ENCODE assay signal across 13 mouse cellular contexts in genomic region chr9:45981331-45981730, GRCm38 (mm10). TPM values are rescaled to one million over a fixed set of nuclear protein-coding genes. Genes with fewer than 3 reads are reported as not detected.
A peak's percentile ranks its signal among the peaks of the same experiment; 100 is the strongest.
DNase-seq lines count a peak whose midpoint lies in the region; ATAC-seq and TF ChIP-seq lines count a peak whose summit lies in the region.
"Had no signal": no experiment of that assay in that cellular context is flagged by ENCODE, and none has a peak within 500 bp of the region (broad histone marks: within the 10 kb centered on the region; RNA-seq: fewer than 3 reads in every experiment).

No protein-coding gene starts in this region.

- peak overlapping the region; percentile 27; the same call in 1 of the 2 replicates for H3K4me2 ChIP-seq in hindbrain, embryonic 13.5 days
- H3K4me2 ChIP-seq in hindbrain, embryonic 14.5 days (replicated peaks): no peak overlapping the region
- 0 out of 2 replicates have a peak overlapping the region, but pooled peaks have one; percentile 6 for H3K4me2 ChIP-seq in midbrain, embryonic 13.5 days (replicated peaks)
- H3K4me2 ChIP-seq in midbrain, embryonic 14.5 days (ENCODE audit: low read length): no peak overlapping the region
- H3K4me2 ChIP-seq in CH12.LX (ENCODE audit: insufficient read depth, low read depth, poor library complexity, severe bottlenecking): no peak overlapping the region
- H3K4me2 ChIP-seq in liver, embryonic 14.5 days (ENCODE audit: low read depth): peak overlapping the region; percentile 11; the same call in 1 of the 2 replicates
- H3K4me2 ChIP-seq: embryonic facial prominence, embryonic 15.5 days; kidney, embryonic 15.5 days had no signal

- H3K4me1 ChIP-seq in hindbrain, embryonic 13.5 days (replicated peaks): peaks cover 54% of the 10 kb centered on the region
- H3K4me1 ChIP-seq in hindbrain, embryonic 14.5 days (replicated peaks; ENCODE audit: control insufficient read depth, insufficient read depth, low read length): peaks cover 36% of the 10 kb centered on the region
- peaks cover 49% of the 10 kb centered on the region for H3K4me1 ChIP-seq in midbrain, embryonic 13.5 days (replicated peaks)
- H3K4me1 ChIP-seq in midbrain, embryonic 14.5 days (ENCODE audit: control insufficient read depth, insufficient read depth, low read length): peaks cover 25% of the 10 kb centered on the region
- peaks cover 7 to 57% of the 10 kb centered on the region in 2 experiments for H3K4me1 ChIP-seq in CH12.LX (ENCODE audit: control insufficient read depth in 1 of 2, insufficient read depth in 2 of 2)
- H3K4me1 ChIP-seq in liver, embryonic 14.5 days (replicated peaks; ENCODE audit: control insufficient read depth in 2 of 2, insufficient read depth in 2 of 2, low read length in 1 of 2): peaks cover 15 to 25% of the 10 kb centered on the region in 2 experiments

- no peaks in the 10 kb centered on the region for H3K9me3 ChIP-seq in hindbrain, embryonic 13.5 days
- H3K9me3 ChIP-seq in hindbrain, embryonic 14.5 days (ENCODE audit: control insufficient read depth, low read length): no peaks in the 10 kb centered on the region
- H3K9me3 ChIP-seq in midbrain, embryonic 13.5 days: no peaks in the 10 kb centered on the region
- H3K9me3 ChIP-seq in midbrain, embryonic 14.5 days (ENCODE audit: control insufficient read depth, low read length): no peaks in the 10 kb centered on the region
- no peaks in the 10 kb centered on the region for H3K9me3 ChIP-seq in CH12.LX (replicated peaks; ENCODE audit: low read length)
- no peaks in the 10 kb centered on the region for H3K9me3 ChIP-seq in liver, embryonic 14.5 days (ENCODE audit: control insufficient read depth, low read length)
- H3K9me3 ChIP-seq: embryonic facial prominence, embryonic 15.5 days; G1E; kidney, embryonic 15.5 days had no signal

- TF ChIP-seq CTCF in CH12.LX (conservative IDR thresholded peaks at IDR 0.05 in 1 of 2, IDR thresholded peaks at IDR 0.05 in 1 of 2; ENCODE audit: low read depth in 2 of 2, low read length in 2 of 2): peak in 1 of 2 experiments; percentile 33; a peak in 2 of 4 replicates
- peak; percentile 45 for TF ChIP-seq CTCF in liver, embryonic 14.5 days (IDR thresholded peaks at IDR 0.05; ENCODE audit: low read depth)

- H3K9ac ChIP-seq in hindbrain, embryonic 13.5 days: no peak overlapping the region
- no peak overlapping the region for H3K9ac ChIP-seq in hindbrain, embryonic 14.5 days
- no peak overlapping the region for H3K9ac ChIP-seq in midbrain, embryonic 13.5 days (replicated peaks)
- no peak overlapping the region for H3K9ac ChIP-seq in midbrain, embryonic 14.5 days (replicated peaks; ENCODE audit: low read length)
- H3K9ac ChIP-seq in CH12.LX (ENCODE audit: insufficient read depth, low read depth): no peak overlapping the region
- no peak overlapping the region for H3K9ac ChIP-seq in liver, embryonic 14.5 days (replicated peaks)
- H3K9ac ChIP-seq: embryonic facial prominence, embryonic 15.5 days; kidney, embryonic 15.5 days had no signal

- no peak for DNase-seq in hindbrain, embryonic 14.5 days (ENCODE audit: low spot score)
- DNase-seq in midbrain, embryonic 14.5 days: no peak
- DNase-seq in CH12.LX (ENCODE audit: extremely low read depth): peak; percentile 27
- DNase-seq in liver, embryonic 14.5 days (ENCODE audit: low read depth in 3 of 3, low spot score in 3 of 3): no peak
- no peak for DNase-seq in frontal cortex, postnatal 14 days (ENCODE audit: low spot score in 2 of 2)
- DNase-seq: cerebellum, postnatal 36 days; retina, postnatal 1 day had no signal

- no peak for ATAC-seq in hindbrain, embryonic 13.5 days (ENCODE audit: low FRiP score)
- no peak for ATAC-seq in hindbrain, embryonic 14.5 days (ENCODE audit: low FRiP score)
- ATAC-seq in midbrain, embryonic 13.5 days: no peak
- ATAC-seq in midbrain, embryonic 14.5 days (ENCODE audit: low FRiP score, low TSS enrichment): no peak
- ATAC-seq in liver, embryonic 14.5 days (ENCODE audit: insufficient read depth): no peak
- ATAC-seq in megakaryocyte progenitor cell, adult 5-6 weeks (replicated peaks; ENCODE audit: poor library complexity): no peak

- peaks cover 77% of the 10 kb centered on the region for H3K79me2 ChIP-seq in CH12.LX (replicated peaks; ENCODE audit: control insufficient read depth, extremely low read depth, insufficient read depth, poor library complexity, severe bottlenecking)

- no peaks in the 10 kb centered on the region for H3K27me3 ChIP-seq in hindbrain, embryonic 13.5 days
- H3K27me3 ChIP-seq in hindbrain, embryonic 14.5 days (ENCODE audit: control insufficient read depth, insufficient read depth, low read length): no peaks in the 10 kb centered on the region
- H3K27me3 ChIP-seq in midbrain, embryonic 13.5 days: no peaks in the 10 kb centered on the region
- H3K27me3 ChIP-seq in midbrain, embryonic 14.5 days (ENCODE audit: control insufficient read depth, insufficient read depth, low read length): no peaks in the 10 kb centered on the region
- no peaks in the 10 kb centered on the region for H3K27me3 ChIP-seq in CH12.LX (replicated peaks)
- H3K27me3 ChIP-seq in liver, embryonic 14.5 days (ENCODE audit: control insufficient read depth, insufficient read depth, low read length): no peaks in the 10 kb centered on the region
- H3K27me3 ChIP-seq: embryonic facial prominence, embryonic 15.5 days; kidney, embryonic 15.5 days had no signal

- H3K36me3 ChIP-seq in hindbrain, embryonic 13.5 days: peaks cover 3% of the 10 kb centered on the region; the same call in 1 of the 2 replicates
- peaks cover 9% of the 10 kb centered on the region; the same call in 1 of the 2 replicates for H3K36me3 ChIP-seq in hindbrain, embryonic 14.5 days (replicated peaks; ENCODE audit: control insufficient read depth, insufficient read depth)
- H3K36me3 ChIP-seq in midbrain, embryonic 13.5 days: peaks cover 11% of the 10 kb centered on the region
- H3K36me3 ChIP-seq in midbrain, embryonic 14.5 days (ENCODE audit: control insufficient read depth, insufficient read depth, low read length): no peaks in the 10 kb centered on the region
- peaks cover 6 to 58% of the 10 kb centered on the region in 2 experiments for H3K36me3 ChIP-seq in CH12.LX (replicated peaks in 1 of 2; ENCODE audit: control insufficient read depth in 1 of 2, insufficient read depth in 1 of 2, low read length in 1 of 2)
- peaks cover 13% of the 10 kb centered on the region for H3K36me3 ChIP-seq in liver, embryonic 14.5 days (replicated peaks; ENCODE audit: control insufficient read depth, insufficient read depth, low read depth)

- H3K27ac ChIP-seq in hindbrain, embryonic 13.5 days: no peak overlapping the region
- no peak overlapping the region for H3K27ac ChIP-seq in hindbrain, embryonic 14.5 days
- no peak overlapping the region for H3K27ac ChIP-seq in midbrain, embryonic 13.5 days
- no peak overlapping the region for H3K27ac ChIP-seq in midbrain, embryonic 14.5 days (replicated peaks; ENCODE audit: low read depth, low read length)
- no peak overlapping the region for H3K27ac ChIP-seq in CH12.LX (ENCODE audit: insufficient read depth, low read depth)
- H3K27ac ChIP-seq in liver, embryonic 14.5 days: no peak overlapping the region
- H3K27ac ChIP-seq: embryonic facial prominence, embryonic 15.5 days; kidney, embryonic 15.5 days had no signal

- no peak for TF ChIP-seq POLR2A in CH12.LX (IDR thresholded peaks at IDR 0.05; ENCODE audit: low read depth, low read length)

- in situ Hi-C loops in CH12.LX (cut with MboI; ENCODE audit: low pct_ligation_motif_present, low pct_unique_long_range_greater_than_20kb, low sequenced_read_pairs): no loop called here

- TF ChIP-seq EP300 in CH12.LX (IDR thresholded peaks at IDR 0.05; ENCODE audit: low read length): no peak
- no peak for TF ChIP-seq EP300 in liver, embryonic 14.5 days (IDR thresholded peaks at IDR 0.05; ENCODE audit: low read depth)

- TF ChIP-seq RAD21 in CH12.LX (IDR thresholded peaks at IDR 0.05; ENCODE audit: low read depth, low read length): no peak; the same call in 1 of the 2 replicates

- H3K4me3 ChIP-seq in hindbrain, embryonic 13.5 days: no peak overlapping the region
- H3K4me3 ChIP-seq in hindbrain, embryonic 14.5 days (replicated peaks; ENCODE audit: low read length): no peak overlapping the region
- no peak overlapping the region for H3K4me3 ChIP-seq in midbrain, embryonic 13.5 days (replicated peaks)
- no peak overlapping the region for H3K4me3 ChIP-seq in midbrain, embryonic 14.5 days (replicated peaks; ENCODE audit: low read depth, low read length)
- H3K4me3 ChIP-seq in CH12.LX (replicated peaks in 1 of 3; ENCODE audit: low read depth in 2 of 3, low read length in 2 of 3, poor library complexity in 1 of 3): no peak overlapping the region
- no peak overlapping the region for H3K4me3 ChIP-seq in liver, embryonic 14.5 days (ENCODE audit: insufficient read depth in 1 of 2, low read depth in 2 of 2, low read length in 2 of 2)
- H3K4me3 ChIP-seq: embryonic facial prominence, embryonic 15.5 days; kidney, embryonic 15.5 days had no signal

- dilution Hi-C loops in CH12.LX (cut with MboI; ENCODE audit: extremely low pct_ligation_motif_present, extremely low pct_unique_long_range_greater_than_20kb, low sequenced_read_pairs): no loop called here

RNA-seq across cellular contexts. Expression of gene Sidt2, which starts 26.3 kb away (rescaled TPM):
- polyA plus RNA-seq in hindbrain, embryonic 13.5 days (2015; fragmentation: Nextera tagmentation; extraction: Ambion mirVana): 36.6 and 37.6 TPM in 2 replicates
- polyA plus RNA-seq in hindbrain, embryonic 14.5 days (2014; fragmentation: Nextera tagmentation; extraction: Ambion mirVana): 48.9 and 55.3 TPM in 2 replicates
- polyA plus RNA-seq in midbrain, embryonic 13.5 days (2015; fragmentation: Nextera tagmentation; extraction: Ambion mirVana): 27.4 and 32.7 TPM in 2 replicates
- polyA plus RNA-seq in midbrain, embryonic 14.5 days (2014; fragmentation: Nextera tagmentation; extraction: Ambion mirVana): 40.3 and 40.5 TPM in 2 replicates
- total RNA-seq in CH12.LX (2012; rRNA removed) (41.0 and 47.8 TPM in 2 replicates), CH12.LX (2014; rRNA removed) (36.4 and 38.9 TPM in 2 replicates)
- 110 and 143 TPM in 2 replicates for polyA plus RNA-seq in CH12.LX (2012; ENCODE audit: insufficient read length, low read depth)
- 20.4 and 26.8 TPM in 2 replicates for polyA plus RNA-seq in liver, embryonic 14.5 days (2012; rRNA removed)
- 11.6 and 16.5 TPM in 2 replicates for polyA plus RNA-seq in liver, embryonic 14.5 days (2014; fragmentation: Nextera tagmentation; extraction: Ambion mirVana)
- 29.4 and 32.7 TPM in 2 replicates for total RNA-seq in megakaryocyte progenitor cell, adult 5-6 weeks (2015)
- 15.3 and 21.9 TPM in 2 replicates for total RNA-seq in megakaryocyte progenitor cell, adult 5-6 weeks (2017)

RNA-seq across cellular contexts. Expression of gene Pafah1b2, which starts 31.2 kb away (rescaled TPM):
- 301 and 314 TPM in 2 replicates for polyA plus RNA-seq in hindbrain, embryonic 13.5 days (2015; fragmentation: Nextera tagmentation; extraction: Ambion mirVana)
- 289 and 303 TPM in 2 replicates for polyA plus RNA-seq in hindbrain, embryonic 14.5 days (2014; fragmentation: Nextera tagmentation; extraction: Ambion mirVana)
- 303 and 305 TPM in 2 replicates for polyA plus RNA-seq in midbrain, embryonic 13.5 days (2015; fragmentation: Nextera tagmentation; extraction: Ambion mirVana)
- polyA plus RNA-seq in midbrain, embryonic 14.5 days (2014; fragmentation: Nextera tagmentation; extraction: Ambion mirVana): 291 and 338 TPM in 2 replicates
- total RNA-seq in CH12.LX (2012; rRNA removed) (94.8 and 117 TPM in 2 replicates), CH12.LX (2014; rRNA removed) (109 and 125 TPM in 2 replicates)
- 122 and 130 TPM in 2 replicates for polyA plus RNA-seq in CH12.LX (2012; ENCODE audit: insufficient read length, low read depth)
- 13.2 and 23.1 TPM in 2 replicates for polyA plus RNA-seq in liver, embryonic 14.5 days (2012; rRNA removed)
- polyA plus RNA-seq in liver, embryonic 14.5 days (2014; fragmentation: Nextera tagmentation; extraction: Ambion mirVana): 59.6 and 65.6 TPM in 2 replicates
- 50.8 and 60.9 TPM in 2 replicates for total RNA-seq in megakaryocyte progenitor cell, adult 5-6 weeks (2015)
- 111 and 112 TPM in 2 replicates for total RNA-seq in megakaryocyte progenitor cell, adult 5-6 weeks (2017)

RNA-seq across cellular contexts. Expression of gene Sik3, which starts 31.3 kb away (rescaled TPM):
- 5.5 and 5.6 TPM in 2 replicates for polyA plus RNA-seq in hindbrain, embryonic 13.5 days (2015; fragmentation: Nextera tagmentation; extraction: Ambion mirVana)
- polyA plus RNA-seq in hindbrain, embryonic 14.5 days (2014; fragmentation: Nextera tagmentation; extraction: Ambion mirVana): 10.9 and 11.0 TPM in 2 replicates
- polyA plus RNA-seq in midbrain, embryonic 13.5 days (2015; fragmentation: Nextera tagmentation; extraction: Ambion mirVana): 5.7 and 6.7 TPM in 2 replicates
- 10.3 and 11.4 TPM in 2 replicates for polyA plus RNA-seq in midbrain, embryonic 14.5 days (2014; fragmentation: Nextera tagmentation; extraction: Ambion mirVana)
- total RNA-seq in CH12.LX (2012; rRNA removed): 17.4 and 21.4 TPM in 2 replicates
- 13.6 and 14.9 TPM in 2 replicates for total RNA-seq in CH12.LX (2014; rRNA removed)
- 28.0 and 29.8 TPM in 2 replicates for polyA plus RNA-seq in CH12.LX (2012; ENCODE audit: insufficient read length, low read depth)
- polyA plus RNA-seq in liver, embryonic 14.5 days (2012; rRNA removed): 3.0 and 4.1 TPM in 2 replicates
- 2.1 and 2.4 TPM in 2 replicates for polyA plus RNA-seq in liver, embryonic 14.5 days (2014; fragmentation: Nextera tagmentation; extraction: Ambion mirVana)
- 24.3 and 26.8 TPM in 2 replicates for total RNA-seq in megakaryocyte progenitor cell, adult 5-6 weeks (2015)
- total RNA-seq in megakaryocyte progenitor cell, adult 5-6 weeks (2017): 13.3 and 15.2 TPM in 2 replicates

RNA-seq across cellular contexts. Expression of gene Tagln, which starts 45.5 kb away (rescaled TPM):
- polyA plus RNA-seq in hindbrain, embryonic 13.5 days (2015; fragmentation: Nextera tagmentation; extraction: Ambion mirVana): 7.9 and 8.6 TPM in 2 replicates
- polyA plus RNA-seq in hindbrain, embryonic 14.5 days (2014; fragmentation: Nextera tagmentation; extraction: Ambion mirVana): 10.3 and 10.5 TPM in 2 replicates
- polyA plus RNA-seq in midbrain, embryonic 13.5 days (2015; fragmentation: Nextera tagmentation; extraction: Ambion mirVana): 5.0 and 5.5 TPM in 2 replicates
- 1.6 and 3.3 TPM in 2 replicates for polyA plus RNA-seq in midbrain, embryonic 14.5 days (2014; fragmentation: Nextera tagmentation; extraction: Ambion mirVana)
- total RNA-seq in CH12.LX (2012; rRNA removed) (0.46 and 0.59 TPM in 2 replicates), CH12.LX (2014; rRNA removed) (0.28 TPM in 1 of 2 replicates, not detected in the other)
- polyA plus RNA-seq in CH12.LX (2012; ENCODE audit: insufficient read length, low read depth): 1.6 and 2.3 TPM in 2 replicates
- 5.1 and 6.3 TPM in 2 replicates for polyA plus RNA-seq in liver, embryonic 14.5 days (2012; rRNA removed)
- 2.6 and 6.8 TPM in 2 replicates for polyA plus RNA-seq in liver, embryonic 14.5 days (2014; fragmentation: Nextera tagmentation; extraction: Ambion mirVana)
- 0.10 TPM in 2 replicates for total RNA-seq in megakaryocyte progenitor cell, adult 5-6 weeks (2015)
- not detected in 2 replicates for total RNA-seq in megakaryocyte progenitor cell, adult 5-6 weeks (2017)

Comparison
In these comparisons a context has a peak if more than half of its experiments do, and no peak if none do; other contexts are left out.
1. H3K4me2 ChIP-seq: peak in hindbrain, embryonic 13.5 days (single experiment), midbrain, embryonic 13.5 days (single experiment) and liver, embryonic 14.5 days (single experiment); none in hindbrain, embryonic 14.5 days (single experiment), midbrain, embryonic 14.5 days (single experiment) and CH12.LX (single experiment).